Mouse (Mus musculus) liver, adult 10 weeks (tissue): Measurements from ENCODE around the gene Clpp. TPM values are rescaled to one million over a fixed set of nuclear protein-coding genes. Genes with fewer than 3 reads are reported as not detected.

ENCODE experiments used
- polyA plus RNA-seq: library from polyadenylated mRNA; stranded (reverse); fragments of 350-450 nt; fragmentation: Illumina TruSeq; extraction: RNeasy Lipid Tissue Mini Kit (QIAGEN cat#74804); gene quantifications from one replicate; pipeline ENCODE4 v1.2.3, GENCODE M21; 2014; ENCODE audit warnings: low read depth, low replicate concordance

Clpp gene
- 4.0 TPM for polyA plus RNA-seq

DNA sequence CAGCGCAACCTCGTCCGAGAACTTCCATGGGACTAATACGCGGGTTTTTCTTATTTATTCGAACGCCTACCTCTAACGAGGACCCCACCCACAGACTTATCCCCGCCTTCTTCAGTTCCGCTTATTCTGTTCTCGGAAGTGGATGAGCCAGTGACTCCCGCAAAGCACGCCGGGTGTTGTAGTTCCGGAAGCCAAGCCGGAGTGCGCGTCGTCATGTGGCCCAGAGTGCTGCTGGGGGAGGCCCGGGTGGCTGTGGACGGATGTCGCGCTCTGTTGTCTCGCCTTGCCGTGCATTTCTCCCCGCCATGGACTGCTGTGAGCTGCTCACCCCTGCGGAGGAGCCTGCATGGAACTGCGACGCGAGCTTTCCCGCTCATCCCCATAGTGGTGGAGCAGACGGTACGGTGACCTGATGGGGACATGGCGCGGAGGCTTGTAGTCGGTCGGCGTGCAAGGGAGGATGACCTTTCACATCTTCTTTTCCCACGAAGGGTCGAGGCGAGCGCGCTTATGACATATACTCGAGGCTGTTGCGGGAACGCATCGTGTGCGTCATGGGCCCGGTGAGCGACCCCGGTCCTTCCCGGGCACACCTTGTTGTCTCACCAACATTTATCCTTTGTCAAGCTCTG, at the start of gene Clpp:
Gene Clpp, plus strand, starts transcription at position 191 of the 632 bp plus-strand sequence.

DNA sequence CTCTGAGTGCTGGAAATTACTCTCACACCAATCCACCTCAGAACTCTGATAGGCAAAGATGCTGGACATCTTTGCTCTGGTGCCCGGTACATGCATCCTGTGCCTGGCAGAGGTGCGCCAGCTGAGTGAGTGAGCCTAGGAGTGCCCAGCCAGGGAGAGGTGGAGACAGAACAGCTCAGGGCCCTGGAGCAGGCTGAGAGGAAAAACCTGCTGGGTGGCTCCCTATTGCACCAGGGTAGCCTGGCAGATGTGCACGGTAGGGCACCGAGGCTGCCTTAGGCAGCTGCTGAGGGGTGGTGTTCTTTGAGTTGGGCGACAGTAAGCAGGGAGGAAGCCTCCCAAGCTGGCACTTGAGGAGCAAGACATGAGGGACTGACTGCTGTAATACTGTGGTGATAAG, 8.1 kb upstream of the Clpp start, which contains the start of gene Acer1:
Gene Acer1, minus strand, starts transcription at position 114 of the 400 bp plus-strand sequence.

DNA sequence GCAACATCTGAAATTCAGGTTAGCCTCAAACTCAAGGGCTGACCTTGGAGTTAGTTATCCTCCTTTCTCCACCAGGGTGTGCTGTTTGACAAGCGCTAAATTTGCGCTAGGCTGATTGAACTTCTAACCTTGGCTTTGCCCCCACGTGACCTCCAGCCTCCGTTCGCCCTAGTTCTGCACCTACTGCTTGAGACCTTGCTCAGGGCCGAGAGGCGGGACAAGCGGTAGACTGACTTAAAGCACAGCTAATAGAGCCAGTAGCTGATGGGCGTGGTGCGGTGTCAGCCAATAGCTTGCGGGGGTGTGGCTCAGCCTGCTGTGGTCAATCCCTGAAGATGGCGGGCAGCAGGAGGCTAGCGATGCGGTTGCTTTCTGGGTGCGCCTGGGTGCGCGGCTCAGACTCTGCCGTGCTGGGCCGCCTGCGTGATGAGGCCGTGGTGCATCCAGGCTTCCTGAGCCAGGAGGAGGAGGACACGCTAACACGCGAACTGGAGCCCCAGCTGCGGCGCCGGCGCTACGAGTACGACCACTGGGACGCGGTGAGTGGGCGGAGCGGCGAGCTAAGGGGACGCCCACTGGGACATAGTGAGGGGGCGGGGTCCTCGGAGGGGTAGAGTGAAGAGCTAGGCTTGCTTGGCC, 7.0 kb downstream of the Clpp start, which contains the start of gene Alkbh7:
Gene Alkbh7, plus strand, starts transcription at position 311 of the 639 bp plus-strand sequence.

DNA sequence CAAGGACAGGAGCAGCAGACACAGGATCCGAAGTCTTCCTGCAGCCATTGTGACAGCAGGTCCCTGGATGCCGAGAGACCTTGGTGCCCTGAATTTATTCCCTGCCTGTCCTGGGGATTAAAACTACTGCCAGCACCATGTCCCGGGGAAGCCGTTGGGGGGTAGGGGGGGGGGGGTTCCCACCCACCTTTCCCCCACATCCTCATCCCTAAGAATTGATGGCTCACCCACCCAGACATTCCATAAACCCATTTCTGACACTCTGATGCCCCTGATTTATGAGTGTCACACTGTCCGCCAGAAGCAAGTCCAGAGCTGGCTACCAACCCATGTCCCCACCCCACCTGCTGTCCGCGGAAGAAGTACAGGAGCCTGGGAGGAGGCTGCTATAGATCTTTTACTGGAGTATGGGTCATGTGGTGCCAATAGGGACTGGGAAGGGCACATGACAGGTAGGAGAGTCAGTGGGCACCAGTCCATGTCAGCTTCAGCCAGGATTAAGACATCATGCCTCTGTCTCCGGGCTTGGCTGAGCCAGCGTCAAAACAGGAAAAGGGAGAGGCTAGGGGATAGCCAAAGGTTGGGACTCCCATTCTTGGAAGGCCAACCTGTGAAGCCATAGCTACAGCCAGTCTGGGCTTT, 10.0 kb downstream of the Clpp start, which contains the start of gene Pspn:
Gene Pspn, minus strand, starts transcription at position 51 of the 642 bp plus-strand sequence.

DNA sequence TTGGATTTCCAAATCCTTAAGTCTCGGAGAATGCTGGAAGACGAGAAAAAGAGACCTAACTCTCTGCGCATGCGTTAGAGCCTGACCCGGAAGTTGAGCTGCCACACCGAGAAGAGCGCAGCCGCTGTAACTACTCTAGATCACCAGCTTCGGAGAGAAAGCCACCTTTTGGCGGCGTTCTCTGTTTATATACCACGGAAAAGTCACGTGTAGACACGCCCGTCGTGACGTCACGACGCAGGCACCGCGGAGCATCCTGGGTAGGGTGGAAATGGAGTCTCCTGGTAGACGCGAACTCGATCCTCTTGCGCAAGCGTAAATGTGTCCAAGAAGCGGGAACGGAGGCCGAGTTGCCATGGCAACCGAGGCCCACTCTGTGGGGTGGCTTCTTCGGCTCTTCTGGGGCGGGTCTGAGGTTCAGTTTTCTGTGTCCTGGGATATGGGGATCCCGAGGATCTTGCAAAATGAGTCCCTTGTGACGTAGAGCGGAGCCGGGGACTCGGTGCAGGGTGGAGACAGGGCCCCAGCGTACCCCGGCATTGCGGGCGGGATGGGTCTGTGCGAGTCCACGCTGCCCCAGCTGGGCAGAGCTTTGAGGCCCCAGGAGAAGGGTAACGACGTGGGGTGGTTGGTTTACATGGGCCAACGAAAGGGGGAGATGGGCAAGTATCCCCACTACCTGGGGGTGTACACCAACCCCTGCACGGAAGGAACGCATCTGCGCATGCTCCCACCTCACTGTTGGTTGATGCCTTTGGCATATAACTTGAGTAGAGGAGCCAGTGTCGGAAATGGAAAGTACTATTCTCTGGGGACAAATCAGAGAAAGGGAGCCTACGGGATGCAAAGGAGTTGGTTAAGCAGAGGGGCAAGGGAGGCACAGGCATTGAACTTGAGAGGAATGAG, 21.4 kb downstream of the Clpp start, which contains the start of the genes Gtf2f1 and Gm17949:
Gene Gtf2f1, minus strand, starts transcription at position 53 of the 906 bp plus-strand sequence.
Gene Gm17949, plus strand, starts transcription at position 234 of the 906 bp plus-strand sequence.

DNA sequence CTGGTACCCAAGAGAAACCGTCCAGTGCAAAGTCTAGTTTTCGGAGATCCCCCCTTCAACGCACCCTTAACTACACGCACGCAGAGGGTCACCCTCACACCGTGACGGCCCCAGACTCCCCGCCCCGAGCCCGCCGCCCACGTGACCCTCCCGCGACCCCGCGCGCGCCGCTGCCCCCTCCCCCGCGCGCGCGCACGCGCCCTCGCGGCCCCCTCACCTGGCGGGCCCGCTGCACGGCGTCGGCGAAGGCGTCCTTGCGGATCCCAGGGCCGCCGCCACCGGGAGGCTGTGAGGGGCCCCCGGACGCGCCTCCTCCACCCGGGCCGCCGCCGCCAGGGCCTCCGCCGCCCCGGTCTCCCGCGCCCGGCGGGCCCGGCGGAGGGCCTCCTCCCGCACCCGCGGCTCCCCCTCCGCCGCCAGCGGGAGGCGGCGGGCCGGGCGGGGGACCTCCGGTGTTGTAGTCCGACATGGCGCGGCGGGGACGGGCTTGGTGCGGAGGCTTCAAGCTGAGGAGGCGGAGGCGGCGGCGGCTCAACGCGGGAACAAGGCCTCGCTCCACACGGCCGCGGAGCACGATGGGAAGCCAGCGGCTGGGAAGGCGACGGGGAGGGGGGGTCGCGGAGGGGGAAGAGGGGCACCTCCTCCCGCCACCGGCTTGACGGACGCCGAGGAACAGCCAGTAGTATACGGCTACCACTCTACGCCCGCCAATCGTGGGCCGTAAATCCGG, 41.0 kb downstream of the Clpp start, which contains the start of gene Khsrp:
Gene Khsrp, minus strand, starts transcription at position 592 of the 730 bp plus-strand sequence.

DNA sequence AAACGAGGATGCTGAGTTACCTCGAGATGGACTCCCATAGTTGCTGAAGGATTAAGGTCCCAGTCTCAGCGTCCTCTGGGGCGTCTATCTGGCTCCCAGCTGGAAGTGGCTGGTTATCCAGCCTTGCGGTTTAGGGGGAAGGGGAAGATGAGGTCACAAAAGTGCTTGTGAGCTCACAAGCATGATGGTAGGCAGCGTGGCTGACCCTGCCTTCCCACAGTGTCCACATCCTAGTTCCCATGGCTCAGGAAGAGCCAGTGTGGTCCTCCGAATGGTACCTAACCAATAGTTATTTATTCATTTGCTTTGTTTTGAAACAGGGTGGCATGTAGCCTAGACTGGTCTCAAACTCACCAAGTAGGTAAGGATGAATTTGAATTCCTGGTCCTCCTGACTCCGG, 51.4 kb downstream of the Clpp start, which contains the start of gene Slc25a41:
Gene Slc25a41, minus strand, starts transcription at position 101 of the 400 bp plus-strand sequence.

Other genes with a start within 250 kb of the Clpp start
- not detected for gene Nrtn, start 232.8 kb upstream of the Clpp start, polyA plus RNA-seq
- 0.64 TPM for gene Dus3l, start 225.5 kb upstream of the Clpp start, polyA plus RNA-seq
- gene Prr22, start 220.1 kb upstream of the Clpp start, polyA plus RNA-seq: not detected
- gene Rfx2, start 159.3 kb upstream of the Clpp start, polyA plus RNA-seq: not detected
- gene Acsbg2, start 115.9 kb upstream of the Clpp start, polyA plus RNA-seq: not detected
- gene 1700061G19Rik, start 114.8 kb upstream of the Clpp start, polyA plus RNA-seq: not detected
- gene Mllt1, start 54.9 kb upstream of the Clpp start, polyA plus RNA-seq: 0.77 TPM
- not detected for gene Acer1, start 8.2 kb upstream of the Clpp start, polyA plus RNA-seq
- 2.8 TPM for gene Alkbh7, start 7.0 kb downstream of the Clpp start, polyA plus RNA-seq
- gene Pspn, start 9.7 kb downstream of the Clpp start, polyA plus RNA-seq: not detected
- gene Gtf2f1, start 21.0 kb downstream of the Clpp start, polyA plus RNA-seq: 2.1 TPM
- gene Gm17949, start 21.2 kb downstream of the Clpp start, polyA plus RNA-seq: not detected
- 5.1 TPM for gene Khsrp, start 41.2 kb downstream of the Clpp start, polyA plus RNA-seq
- gene Slc25a41, start 51.3 kb downstream of the Clpp start, polyA plus RNA-seq: not detected
- gene Crb3, start 68.8 kb downstream of the Clpp start, polyA plus RNA-seq: 5.6 TPM
- gene Slc25a23, start 69.6 kb downstream of the Clpp start, polyA plus RNA-seq: 55.5 TPM
- 1.6 TPM for gene Dennd1c, start 88.2 kb downstream of the Clpp start, polyA plus RNA-seq
- gene Tubb4a, start 97.5 kb downstream of the Clpp start, polyA plus RNA-seq: not detected
- gene Tnfsf9, start 115.0 kb downstream of the Clpp start, polyA plus RNA-seq: not detected
- gene Cd70, start 159.5 kb downstream of the Clpp start, polyA plus RNA-seq: not detected
- gene Tnfsf14, start 203.9 kb downstream of the Clpp start, polyA plus RNA-seq: not detected
- gene C3, start 237.8 kb downstream of the Clpp start, polyA plus RNA-seq: 3,590 TPM